Comparison of ENCODE assay signal across 21 mouse cellular contexts in the genomic region with DNA sequence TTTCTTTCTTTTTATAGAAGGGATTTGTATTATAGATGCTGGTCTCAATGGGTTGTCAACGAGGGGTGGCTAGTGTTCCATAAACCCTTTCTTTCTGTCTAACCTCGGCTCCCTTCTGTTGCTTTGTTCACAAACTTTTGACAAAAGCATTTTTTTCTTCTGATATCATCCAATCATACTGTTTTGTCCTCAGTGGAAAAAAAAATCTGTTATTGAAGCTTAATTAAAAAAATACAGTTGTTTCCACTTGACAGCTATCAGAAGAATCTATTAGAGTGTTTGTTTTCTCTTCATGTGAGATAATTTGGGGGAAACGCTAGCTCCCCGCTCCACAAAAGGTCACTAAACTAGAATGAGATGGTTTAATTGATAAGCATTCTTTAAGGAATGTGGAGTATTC. TPM values are rescaled to one million over a fixed set of nuclear protein-coding genes. Genes with fewer than 3 reads are reported as not detected.
"Had no signal": no experiment of that assay in that cellular context is flagged by ENCODE, and none has a peak within 500 bp of the region (broad histone marks: within the 10 kb centered on the region; RNA-seq: fewer than 3 reads in every experiment).

No protein-coding gene starts in this region.

- DNase-seq: left cerebral cortex, postnatal 4 days; liver; liver, embryonic 13.5 days; liver, postnatal 0 days; lung, adult 18-20 months; lung, adult 2 months; lung, embryonic 14.5 days; lung, postnatal 10 days; lung, postnatal 14 days; lung, postnatal 36 days; lung, postnatal 4 days; midbrain, embryonic 14.5 days had no signal

RNA-seq across cellular contexts. Expression of a gene that starts 36.1 kb away (rescaled TPM):
- total RNA-seq: left cerebral cortex, postnatal 10 days; left cerebral cortex, postnatal 14 days; left cerebral cortex, postnatal 25 days; left cerebral cortex, postnatal 36 days; left cerebral cortex, postnatal 4 days; liver, adult 2 months; megakaryocyte progenitor cell, adult 5-6 weeks; megakaryocyte, adult 5-6 weeks; midbrain, postnatal 0 days; monocyte, adult 5-6 weeks had no signal
